Mouse (Mus musculus): ENCODE results near the gene 1810024B03Rik. TPM values are rescaled to one million over a fixed set of nuclear protein-coding genes. Genes with fewer than 3 reads are reported as not detected.
"Not testable (repeated sequence)": the region's sequence is repeated elsewhere in the genome, so short reads cannot be mapped to it uniquely, and the experiment has no call there.

1810024B03Rik gene
- total and polyA plus RNA-seq, 3 experiments, result 0.08 to 5.2 (median 4.8) TPM

- Histone ChIP-seq H3K36me3 (replicated peaks) (peaks cover 92% of the 10 kb centered on the region), H3K4me1 (ENCODE audit: insufficient read depth, low read depth, low read length) (peaks cover 8% of the 10 kb centered on the region; the same call in 1 of the 2 replicates), H3K9me3 (replicated peaks) (no peaks in the 10 kb centered on the region), H3K27me3 (ENCODE audit: insufficient read depth, low read length) (no peaks in the 10 kb centered on the region), H3K4me3 (ENCODE audit: low read depth, low read length) (no peak overlapping the region)
- no peak for ATAC-seq (ENCODE audit: extremely low read depth, insufficient number of reproducible peaks, low FRiP score, poor library complexity, severe bottlenecking)
- TF ChIP-seq GATA1 (IDR thresholded peaks at IDR 0.05; ENCODE audit: borderline replicate concordance, low read length) (no peak), GATA2 (IDR thresholded peaks at IDR 0.05; ENCODE audit: borderline replicate concordance, low read depth, low read length) (no peak), CTCF (IDR thresholded peaks at IDR 0.05; ENCODE audit: low read depth, low read length) (no peak), POLR2AphosphoS5 (IDR thresholded peaks at IDR 0.05; ENCODE audit: insufficient replicate concordance, low read depth, low read length) (no peak), TAL1 (conservative IDR thresholded peaks at IDR 0.05; ENCODE audit: low read depth, low read length) (no peak)
- DNase-seq (ENCODE audit: low spot score), result no peak
Measured at GRCm38 (mm10) chr2:127237897-127238610, 30.0 kb upstream of the 1810024B03Rik start.

- ATAC-seq (ENCODE audit: extremely low read depth, insufficient number of reproducible peaks, low FRiP score, poor library complexity, severe bottlenecking), result no peak
- no peaks in the 10 kb centered on the region for H3K27me3 ChIP-seq (ENCODE audit: insufficient read depth, low read length)
- H3K4me3 ChIP-seq (ENCODE audit: low read depth, low read length), result no peak overlapping the region
- no peak for TF ChIP-seq CTCF (IDR thresholded peaks at IDR 0.05; ENCODE audit: low read depth, low read length)
- TF ChIP-seq GATA2 (IDR thresholded peaks at IDR 0.05; ENCODE audit: borderline replicate concordance, low read depth, low read length), result no peak
- TF ChIP-seq POLR2AphosphoS5 (IDR thresholded peaks at IDR 0.05; ENCODE audit: insufficient replicate concordance, low read depth, low read length), result no peak
- no peak for TF ChIP-seq GATA1 (IDR thresholded peaks at IDR 0.05; ENCODE audit: borderline replicate concordance, low read length)
- no peak for TF ChIP-seq TAL1 (conservative IDR thresholded peaks at IDR 0.05; ENCODE audit: low read depth, low read length)
- no peaks in the 10 kb centered on the region for H3K9me3 ChIP-seq (replicated peaks)
- no peak for DNase-seq (ENCODE audit: low spot score)
- H3K36me3 ChIP-seq (replicated peaks), result peaks cover 98% of the 10 kb centered on the region
- no peaks in the 10 kb centered on the region for H3K4me1 ChIP-seq (ENCODE audit: insufficient read depth, low read depth, low read length)
Measured at GRCm38 (mm10) chr2:127225261-127225660, 17.2 kb upstream of the 1810024B03Rik start.

DNA sequence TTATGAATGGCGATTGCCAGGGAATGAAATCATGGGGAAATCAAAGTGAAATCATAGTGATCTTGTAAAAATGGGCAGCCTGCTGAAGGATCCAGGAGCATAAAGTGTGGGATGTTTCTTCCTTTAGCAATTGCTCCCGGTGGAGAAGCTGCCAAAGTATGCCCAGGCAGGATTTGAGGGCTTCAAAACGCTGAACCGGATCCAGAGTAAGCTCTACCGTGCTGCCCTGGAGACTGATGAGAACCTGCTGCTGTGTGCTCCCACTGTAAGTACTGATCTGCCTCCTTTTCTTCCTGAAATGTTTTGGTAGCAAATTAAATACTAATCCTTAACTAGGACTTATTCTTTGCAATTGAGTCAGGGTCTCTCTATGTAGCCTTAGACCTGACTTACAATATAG, 9.7 kb upstream of the 1810024B03Rik start:
- ATAC-seq (ENCODE audit: extremely low read depth, insufficient number of reproducible peaks, low FRiP score, poor library complexity, severe bottlenecking) (no peak), DNase-seq (ENCODE audit: low spot score) (no peak)
- no peak for TF ChIP-seq CTCF (IDR thresholded peaks at IDR 0.05; ENCODE audit: low read depth, low read length)
- TF ChIP-seq TAL1 (conservative IDR thresholded peaks at IDR 0.05; ENCODE audit: low read depth, low read length), result no peak
- TF ChIP-seq GATA1 (IDR thresholded peaks at IDR 0.05; ENCODE audit: borderline replicate concordance, low read length), result no peak
- no peak for TF ChIP-seq GATA2 (IDR thresholded peaks at IDR 0.05; ENCODE audit: borderline replicate concordance, low read depth, low read length)
- no peak for TF ChIP-seq POLR2AphosphoS5 (IDR thresholded peaks at IDR 0.05; ENCODE audit: insufficient replicate concordance, low read depth, low read length)
- no peaks in the 10 kb centered on the region for H3K9me3 ChIP-seq (replicated peaks)
- no peaks in the 10 kb centered on the region for H3K4me1 ChIP-seq (ENCODE audit: insufficient read depth, low read depth, low read length)
- H3K4me3 ChIP-seq (ENCODE audit: low read depth, low read length), result no peak overlapping the region
- H3K36me3 ChIP-seq (replicated peaks), result peaks cover 95% of the 10 kb centered on the region
- no peaks in the 10 kb centered on the region for H3K27me3 ChIP-seq (ENCODE audit: insufficient read depth, low read length)

DNA sequence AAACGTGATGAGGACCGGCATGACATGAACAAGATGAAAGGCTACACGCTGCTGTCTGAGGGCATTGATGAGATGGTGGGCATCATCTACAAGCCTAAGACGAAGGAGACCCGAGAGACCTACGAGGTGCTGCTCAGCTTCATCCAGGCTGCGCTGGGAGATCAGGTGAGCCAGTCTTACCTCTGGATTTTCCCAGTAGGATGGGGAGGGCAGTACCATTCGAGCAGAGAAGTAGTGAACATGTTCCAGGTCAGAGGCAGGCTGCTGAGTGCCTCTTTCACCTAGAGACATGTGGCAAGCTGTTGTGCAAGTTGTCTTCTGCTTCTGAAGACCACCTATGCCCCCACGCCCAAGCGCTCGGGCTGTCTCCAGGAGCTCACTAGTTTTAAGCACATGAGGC, 2.6 kb upstream of the 1810024B03Rik start:
- TF ChIP-seq GATA2 (IDR thresholded peaks at IDR 0.05; ENCODE audit: borderline replicate concordance, low read depth, low read length) (no peak), CTCF (IDR thresholded peaks at IDR 0.05; ENCODE audit: low read depth, low read length) (no peak), TAL1 (conservative IDR thresholded peaks at IDR 0.05; ENCODE audit: low read depth, low read length) (no peak), GATA1 (IDR thresholded peaks at IDR 0.05; ENCODE audit: borderline replicate concordance, low read length) (no peak), POLR2AphosphoS5 (IDR thresholded peaks at IDR 0.05; ENCODE audit: insufficient replicate concordance, low read depth, low read length) (no peak)
- H3K36me3 ChIP-seq (replicated peaks), result peaks cover 63% of the 10 kb centered on the region
- H3K4me1 ChIP-seq (ENCODE audit: insufficient read depth, low read depth, low read length), result peaks cover 33% of the 10 kb centered on the region
- no peaks in the 10 kb centered on the region for H3K9me3 ChIP-seq (replicated peaks)
- no peak for DNase-seq (ENCODE audit: low spot score)
- H3K4me3 ChIP-seq (ENCODE audit: low read depth, low read length), result no peak overlapping the region
- ATAC-seq (ENCODE audit: extremely low read depth, insufficient number of reproducible peaks, low FRiP score, poor library complexity, severe bottlenecking), result no peak
- H3K27me3 ChIP-seq (ENCODE audit: insufficient read depth, low read length), result no peaks in the 10 kb centered on the region

- peak overlapping the region; percentile 92 for H3K4me3 ChIP-seq (ENCODE audit: low read depth, low read length)
- H3K27me3 ChIP-seq (ENCODE audit: insufficient read depth, low read length), result no peaks in the 10 kb centered on the region
- TF ChIP-seq POLR2AphosphoS5 (IDR thresholded peaks at IDR 0.05; ENCODE audit: insufficient replicate concordance, low read depth, low read length) (no peak), CTCF (IDR thresholded peaks at IDR 0.05; ENCODE audit: low read depth, low read length) (no peak), TAL1 (conservative IDR thresholded peaks at IDR 0.05; ENCODE audit: low read depth, low read length) (no peak), GATA1 (IDR thresholded peaks at IDR 0.05; ENCODE audit: borderline replicate concordance, low read length) (no peak), GATA2 (IDR thresholded peaks at IDR 0.05; ENCODE audit: borderline replicate concordance, low read depth, low read length) (no peak)
- DNase-seq (ENCODE audit: low spot score) (no peak), ATAC-seq (ENCODE audit: extremely low read depth, insufficient number of reproducible peaks, low FRiP score, poor library complexity, severe bottlenecking) (no peak)
- H3K36me3 ChIP-seq (replicated peaks), result peaks cover 52% of the 10 kb centered on the region
- H3K9me3 ChIP-seq (replicated peaks), result no peaks in the 10 kb centered on the region
- peaks cover 33% of the 10 kb centered on the region for H3K4me1 ChIP-seq (ENCODE audit: insufficient read depth, low read depth, low read length)
Measured at GRCm38 (mm10) chr2:127208452-127208769, 331 bp upstream of the 1810024B03Rik start.

DNA sequence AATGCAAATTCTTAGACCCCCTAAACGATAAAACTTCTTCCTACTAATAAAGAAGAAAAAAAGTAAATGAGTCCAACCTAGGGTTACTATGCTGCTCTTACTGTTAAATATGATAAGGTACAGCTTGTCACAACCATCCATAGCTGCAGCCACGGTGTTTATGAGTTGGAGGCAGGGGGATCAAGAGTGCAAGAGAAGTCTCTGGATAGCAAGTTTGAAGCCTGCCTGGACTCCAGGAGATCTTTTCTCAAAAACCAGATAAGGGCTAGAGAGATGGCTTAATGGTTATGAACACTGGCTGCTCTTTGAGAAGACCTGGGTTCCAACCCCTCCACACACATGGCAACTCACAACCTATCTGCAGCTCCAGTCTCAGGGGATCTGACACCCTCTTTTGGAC, 1.2 kb downstream of the 1810024B03Rik start:
- peak overlapping the region; percentile 21; the same call in 1 of the 2 replicates for H3K4me3 ChIP-seq (ENCODE audit: low read depth, low read length)
- H3K4me1 ChIP-seq (ENCODE audit: insufficient read depth, low read depth, low read length), result peaks cover 29% of the 10 kb centered on the region
- TF ChIP-seq TAL1 (conservative IDR thresholded peaks at IDR 0.05; ENCODE audit: low read depth, low read length) (no peak), GATA2 (IDR thresholded peaks at IDR 0.05; ENCODE audit: borderline replicate concordance, low read depth, low read length) (no peak), CTCF (IDR thresholded peaks at IDR 0.05; ENCODE audit: low read depth, low read length) (no peak), POLR2AphosphoS5 (IDR thresholded peaks at IDR 0.05; ENCODE audit: insufficient replicate concordance, low read depth, low read length) (no peak), GATA1 (IDR thresholded peaks at IDR 0.05; ENCODE audit: borderline replicate concordance, low read length) (no peak)
- no peaks in the 10 kb centered on the region for H3K9me3 ChIP-seq (replicated peaks)
- DNase-seq (ENCODE audit: low spot score), result no peak
- H3K36me3 ChIP-seq (replicated peaks), result peaks cover 52% of the 10 kb centered on the region
- H3K27me3 ChIP-seq (ENCODE audit: insufficient read depth, low read length), result no peaks in the 10 kb centered on the region
- no peak for ATAC-seq (ENCODE audit: extremely low read depth, insufficient number of reproducible peaks, low FRiP score, poor library complexity, severe bottlenecking)

DNA sequence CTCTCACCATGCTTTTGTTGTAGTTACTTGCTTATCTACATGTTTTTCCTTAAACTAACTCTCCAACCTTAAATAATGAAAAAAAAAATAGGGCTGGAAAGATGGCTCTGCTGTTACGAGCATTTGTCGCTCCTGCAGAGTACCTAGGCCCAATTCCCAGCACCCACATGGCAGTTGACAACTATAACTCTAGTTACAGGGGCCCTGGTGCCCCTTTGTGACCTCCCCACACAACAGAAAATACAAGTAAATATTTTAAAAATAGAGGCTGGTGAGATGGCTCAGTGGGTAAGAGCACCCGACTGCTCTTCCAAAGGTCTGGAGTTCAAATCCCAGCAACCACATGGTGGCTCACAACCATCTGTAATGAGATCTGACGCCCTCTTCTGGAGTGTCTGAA, 2.1 kb downstream of the 1810024B03Rik start:
- not testable (repeated sequence) for DNase-seq (ENCODE audit: low spot score)

More for the DNA sequence above, 2.1 kb downstream of the 1810024B03Rik start:
- H3K4me3 ChIP-seq (ENCODE audit: low read depth, low read length); H3K9me3 ChIP-seq (replicated peaks); ATAC-seq (ENCODE audit: extremely low read depth, insufficient number of reproducible peaks, low FRiP score, poor library complexity, severe bottlenecking); H3K27me3 ChIP-seq (ENCODE audit: insufficient read depth, low read length): not testable (repeated sequence)
- Histone ChIP-seq H3K36me3 (replicated peaks) (peaks cover 49% of the 10 kb centered on the region), H3K4me1 (ENCODE audit: insufficient read depth, low read depth, low read length) (peaks cover 20% of the 10 kb centered on the region)
